Mouse (Mus musculus): Measurements from ENCODE around the gene Tub. TPM values are rescaled to one million over a fixed set of nuclear protein-coding genes. Genes with fewer than 3 reads are reported as not detected.

The Tub gene
- polyA plus RNA-seq, 1 experiment from 2014 or later = 6.8 TPM

DNA sequence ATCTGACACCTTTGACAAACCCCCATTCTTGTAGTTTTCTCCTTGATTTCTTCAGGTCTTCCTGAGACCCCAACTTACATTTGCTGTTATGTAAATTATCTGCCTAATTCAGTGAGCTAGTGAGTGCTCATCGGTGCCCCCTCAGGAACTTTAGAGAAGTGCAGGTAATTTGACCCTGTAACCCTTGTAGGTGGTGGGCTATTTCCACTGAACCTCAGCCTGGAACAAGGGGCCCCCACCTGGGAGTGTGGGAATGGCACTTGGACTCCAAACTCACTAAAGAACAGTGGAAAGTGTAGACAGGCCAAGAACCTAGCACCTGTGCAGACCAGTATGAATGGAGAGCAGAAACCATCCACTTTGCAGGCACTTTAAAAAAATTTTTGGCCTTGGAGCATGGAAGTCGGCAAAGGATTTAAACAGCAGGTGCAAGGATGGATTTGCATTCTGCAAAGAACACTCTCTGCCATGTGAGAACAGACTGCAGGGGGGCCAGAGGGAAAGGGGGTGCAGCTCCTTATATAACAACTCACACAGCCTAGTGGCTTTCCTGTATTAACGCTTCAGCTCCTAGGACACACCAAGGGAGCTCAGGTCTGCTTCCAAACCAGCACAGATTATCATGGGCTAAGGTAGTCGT, 50.3 kb downstream of the Tub start:
- Histone ChIP-seq H3K4me1 (ENCODE audit: control insufficient read depth, insufficient read depth, low read length) (no peaks in the 10 kb centered on the region), H3K9me3 (ENCODE audit: control insufficient read depth, low read length) (no peaks in the 10 kb centered on the region), H3K27me3 (replicated peaks; ENCODE audit: control insufficient read depth, insufficient read depth, low read length) (no peaks in the 10 kb centered on the region), H3K4me2 (ENCODE audit: low read depth, low read length) (no peak overlapping the region), H3K27ac (replicated peaks; ENCODE audit: low read depth, low read length) (no peak overlapping the region), H3K9ac (ENCODE audit: low read depth, low read length) (no peak overlapping the region), H3K4me3 (ENCODE audit: low read depth, low read length) (no peak overlapping the region), H3K36me3 (ENCODE audit: control insufficient read depth, insufficient read depth, low read length) (no peaks in the 10 kb centered on the region)
- WGBS = 37% methylated on average over 4 of the region's 4 CpGs
- no peak for ATAC-seq (ENCODE audit: low read depth)
- no peak for DNase-seq (ENCODE audit: low spot score)

DNA sequence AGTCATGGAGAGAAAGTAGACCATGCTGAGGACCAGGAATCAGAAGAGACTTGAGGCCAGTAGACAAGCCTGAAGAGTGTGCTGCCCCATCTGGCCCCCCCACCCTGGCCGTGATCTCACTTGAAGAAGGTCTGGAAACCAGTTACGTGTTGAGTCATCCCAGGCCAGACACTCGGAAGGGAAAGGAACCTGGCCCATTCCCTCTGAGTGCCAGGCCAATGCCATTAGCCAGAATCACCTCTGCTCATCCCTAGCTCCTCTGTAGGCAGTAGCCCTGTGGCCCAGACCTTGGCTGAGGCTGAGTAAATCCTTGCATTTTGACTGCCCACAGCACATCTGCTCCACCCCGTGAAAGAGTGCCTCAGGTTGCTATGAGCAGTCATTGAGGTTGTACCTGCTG, 51.8 kb downstream of the Tub start:
- ATAC-seq (ENCODE audit: low read depth) (no peak), DNase-seq (ENCODE audit: low spot score) (no peak)
- Histone ChIP-seq H3K27me3 (replicated peaks; ENCODE audit: control insufficient read depth, insufficient read depth, low read length) (no peaks in the 10 kb centered on the region), H3K4me3 (ENCODE audit: low read depth, low read length) (no peak overlapping the region), H3K9me3 (ENCODE audit: control insufficient read depth, low read length) (no peaks in the 10 kb centered on the region), H3K36me3 (ENCODE audit: control insufficient read depth, insufficient read depth, low read length) (no peaks in the 10 kb centered on the region), H3K9ac (ENCODE audit: low read depth, low read length) (no peak overlapping the region), H3K27ac (replicated peaks; ENCODE audit: low read depth, low read length) (no peak overlapping the region), H3K4me2 (ENCODE audit: low read depth, low read length) (no peak overlapping the region), H3K4me1 (ENCODE audit: control insufficient read depth, insufficient read depth, low read length) (no peaks in the 10 kb centered on the region)
- 80% methylated on average over 4 of the region's 4 CpGs for WGBS

DNA sequence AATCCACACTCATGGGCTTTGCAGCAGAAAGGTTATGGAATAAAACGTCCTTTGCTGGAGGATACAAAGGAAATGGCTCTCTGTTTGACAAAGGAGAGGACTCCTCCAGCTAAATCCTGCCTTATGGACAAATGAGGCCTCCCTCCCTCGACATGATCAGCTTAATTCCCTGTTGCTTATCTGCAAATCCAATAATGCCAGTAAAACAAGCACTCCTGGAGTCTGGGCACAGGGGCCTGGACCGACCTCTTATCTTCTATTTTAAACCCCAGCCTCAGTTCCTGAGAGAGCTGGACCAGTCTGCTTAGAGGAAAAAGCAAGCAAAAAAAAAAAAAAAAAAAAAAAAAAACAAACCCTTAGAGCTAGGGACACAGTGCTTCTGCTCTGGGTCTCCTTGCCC, 53.5 kb downstream of the Tub start:
- H3K27me3 ChIP-seq (replicated peaks; ENCODE audit: control insufficient read depth, insufficient read depth, low read length) = peaks cover under 1% of the 10 kb centered on the region; the same call in 1 of the 2 replicates
- DNase-seq (ENCODE audit: low spot score) = no peak
- H3K27ac ChIP-seq (replicated peaks; ENCODE audit: low read depth, low read length) = no peak overlapping the region
- no peaks in the 10 kb centered on the region for H3K4me1 ChIP-seq (ENCODE audit: control insufficient read depth, insufficient read depth, low read length)
- no peak overlapping the region for H3K9ac ChIP-seq (ENCODE audit: low read depth, low read length)
- ATAC-seq (ENCODE audit: low read depth) = no peak
- H3K4me2 ChIP-seq (ENCODE audit: low read depth, low read length) = no peak overlapping the region
- 29% methylated on average over 3 of the region's 3 CpGs for WGBS
- H3K36me3 ChIP-seq (ENCODE audit: control insufficient read depth, insufficient read depth, low read length) = no peaks in the 10 kb centered on the region
- no peaks in the 10 kb centered on the region for H3K9me3 ChIP-seq (ENCODE audit: control insufficient read depth, low read length)
- H3K4me3 ChIP-seq (ENCODE audit: low read depth, low read length) = no peak overlapping the region

DNA sequence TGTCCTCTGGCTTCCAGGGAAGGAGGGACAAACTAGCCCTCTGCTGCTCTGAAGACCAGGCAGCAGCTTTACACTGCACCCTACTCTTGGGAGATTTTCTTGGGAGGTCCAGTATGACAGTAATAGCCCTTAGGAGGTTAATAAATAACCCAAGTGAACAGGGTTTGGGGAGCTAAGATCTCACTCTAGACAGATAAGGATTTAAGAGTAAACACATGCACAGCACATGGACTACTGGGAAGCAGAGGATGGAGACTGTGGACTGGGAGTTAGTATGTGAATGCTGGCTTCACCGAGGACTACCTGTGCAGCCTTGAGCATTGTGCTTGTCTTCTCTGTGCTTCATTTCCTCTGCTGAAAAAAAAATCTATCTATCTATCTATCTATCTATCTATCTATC, 59.1 kb downstream of the Tub start:
- no peak overlapping the region for H3K4me2 ChIP-seq (ENCODE audit: low read depth, low read length)
- H3K4me3 ChIP-seq (ENCODE audit: low read depth, low read length) = no peak overlapping the region
- H3K36me3 ChIP-seq (ENCODE audit: control insufficient read depth, insufficient read depth, low read length) = no peaks in the 10 kb centered on the region
- no peaks in the 10 kb centered on the region for H3K4me1 ChIP-seq (ENCODE audit: control insufficient read depth, insufficient read depth, low read length)
- no peak overlapping the region for H3K27ac ChIP-seq (replicated peaks; ENCODE audit: low read depth, low read length)
- 69% methylated on average over 1 of the region's 1 CpGs for WGBS
- peaks cover 34% of the 10 kb centered on the region for H3K27me3 ChIP-seq (replicated peaks; ENCODE audit: control insufficient read depth, insufficient read depth, low read length)
- DNase-seq (ENCODE audit: low spot score) = no peak
- no peaks in the 10 kb centered on the region for H3K9me3 ChIP-seq (ENCODE audit: control insufficient read depth, low read length)
- no peak overlapping the region for H3K9ac ChIP-seq (ENCODE audit: low read depth, low read length)
- no peak for ATAC-seq (ENCODE audit: low read depth)

DNA sequence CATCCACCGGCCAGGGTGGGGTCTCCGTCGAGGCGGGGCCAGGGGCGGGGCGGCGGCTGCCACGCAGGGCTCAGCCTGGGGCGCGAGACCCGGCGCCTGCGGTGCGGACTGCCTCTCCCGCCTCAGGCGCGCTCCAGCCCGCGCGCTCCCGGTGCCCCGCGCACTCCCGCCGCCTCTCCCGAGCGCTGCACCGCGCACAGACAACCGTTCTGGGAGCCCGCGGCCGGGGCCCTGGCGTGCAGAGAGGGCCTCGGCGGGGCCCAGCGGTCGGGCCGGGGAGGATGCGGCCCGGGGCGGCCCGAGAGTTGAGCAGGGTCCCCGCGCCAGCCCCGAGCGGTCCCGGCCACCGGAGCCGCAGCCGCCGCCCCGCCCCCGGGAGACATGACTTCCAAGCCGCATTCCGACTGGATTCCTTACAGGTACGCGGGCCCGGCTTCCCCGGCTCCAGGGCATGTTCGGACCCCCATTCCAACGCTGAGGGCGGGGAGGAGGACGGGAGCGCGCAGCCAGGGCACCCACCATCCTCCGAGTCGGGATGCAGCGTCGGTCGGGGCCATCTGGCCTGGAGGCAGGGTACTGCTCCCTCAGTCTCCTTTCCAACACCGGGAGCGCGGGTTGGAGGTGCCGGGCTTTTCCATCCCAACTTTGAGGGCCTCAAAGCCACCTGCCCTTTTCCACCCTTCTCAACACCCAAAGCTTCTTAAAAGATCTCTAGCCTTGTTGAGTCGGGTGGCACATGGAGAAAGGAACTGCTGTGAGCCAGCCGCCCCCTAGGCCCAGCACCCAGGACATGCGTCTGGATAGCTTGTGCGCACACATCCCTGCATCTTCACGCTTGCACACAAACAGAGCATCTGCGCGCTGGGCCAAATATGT, 60.8 kb downstream of the Tub start:
- Histone ChIP-seq H3K27ac (replicated peaks; ENCODE audit: low read depth, low read length) (no peak overlapping the region), H3K27me3 (replicated peaks; ENCODE audit: control insufficient read depth, insufficient read depth, low read length) (peaks cover 34% of the 10 kb centered on the region), H3K4me1 (ENCODE audit: control insufficient read depth, insufficient read depth, low read length) (no peaks in the 10 kb centered on the region), H3K4me3 (ENCODE audit: low read depth, low read length) (peak overlapping the region; percentile 70), H3K36me3 (ENCODE audit: control insufficient read depth, insufficient read depth, low read length) (no peaks in the 10 kb centered on the region), H3K4me2 (ENCODE audit: low read depth, low read length) (peak overlapping the region; percentile 86), H3K9ac (ENCODE audit: low read depth, low read length) (peak overlapping the region; percentile 71), H3K9me3 (ENCODE audit: control insufficient read depth, low read length) (no peaks in the 10 kb centered on the region)
- ATAC-seq (ENCODE audit: low read depth) = peak; percentile 81
- DNase-seq (ENCODE audit: low spot score) = peak; percentile 26
- WGBS = 6% methylated on average over 24 of the region's 82 CpGs

DNA sequence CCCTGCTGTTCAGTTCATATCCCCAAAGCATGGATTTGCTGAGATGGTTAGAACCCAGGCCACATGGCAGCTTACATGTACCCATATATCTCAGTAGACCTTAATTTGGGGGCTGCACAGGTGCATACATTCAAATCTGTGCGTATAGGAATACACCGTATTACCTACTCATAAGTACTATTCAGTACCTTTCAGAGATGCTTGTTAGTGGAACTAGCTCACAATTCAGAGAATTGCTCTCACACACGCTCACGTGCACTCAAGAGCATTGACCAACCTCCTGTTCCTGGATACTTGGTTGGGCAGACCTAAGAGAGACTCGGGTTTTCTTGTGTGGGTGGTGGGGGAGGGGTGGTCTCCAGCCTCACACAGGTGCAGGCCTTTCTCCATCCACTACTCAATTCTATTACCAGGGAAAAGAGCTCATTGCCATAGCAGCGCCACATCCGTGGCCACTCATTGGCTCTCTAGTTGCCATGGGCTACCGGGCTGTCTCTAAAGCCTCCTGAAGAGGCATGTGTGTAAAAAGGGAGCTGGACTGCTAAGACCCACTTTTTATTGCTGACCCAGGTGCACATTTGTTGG, 61.5 kb downstream of the Tub start:
- peaks cover 34% of the 10 kb centered on the region for H3K27me3 ChIP-seq (replicated peaks; ENCODE audit: control insufficient read depth, insufficient read depth, low read length)
- no peak for DNase-seq (ENCODE audit: low spot score)
- peak overlapping the region; percentile 70 for H3K4me3 ChIP-seq (ENCODE audit: low read depth, low read length)

DNA sequence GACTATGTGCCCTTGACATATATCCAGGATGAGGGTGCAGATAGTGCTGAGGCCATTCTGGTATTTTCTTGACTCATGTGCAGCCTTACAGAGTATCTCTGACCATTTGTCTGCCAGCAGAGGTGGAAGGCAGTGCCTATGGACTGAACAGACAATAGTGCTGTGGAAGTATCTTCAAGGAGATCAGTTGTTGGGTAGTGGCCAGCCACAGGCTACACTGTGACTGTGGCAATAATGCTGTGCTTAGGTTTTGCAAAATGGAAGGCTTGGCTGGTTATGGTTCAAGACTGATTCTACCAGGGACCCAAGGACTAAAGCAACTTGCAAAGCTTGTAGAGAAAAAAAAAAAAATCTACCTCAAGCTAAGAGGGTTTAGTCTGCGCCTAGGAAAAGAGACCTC, 62.4 kb downstream of the Tub start:
- Histone ChIP-seq H3K4me2 (ENCODE audit: low read depth, low read length) (no peak overlapping the region), H3K4me1 (ENCODE audit: control insufficient read depth, insufficient read depth, low read length) (no peaks in the 10 kb centered on the region), H3K27ac (replicated peaks; ENCODE audit: low read depth, low read length) (no peak overlapping the region), H3K36me3 (ENCODE audit: control insufficient read depth, insufficient read depth, low read length) (no peaks in the 10 kb centered on the region), H3K27me3 (replicated peaks; ENCODE audit: control insufficient read depth, insufficient read depth, low read length) (peaks cover 34% of the 10 kb centered on the region), H3K9ac (ENCODE audit: low read depth, low read length) (no peak overlapping the region), H3K9me3 (ENCODE audit: control insufficient read depth, low read length) (no peaks in the 10 kb centered on the region), H3K4me3 (ENCODE audit: low read depth, low read length) (no peak overlapping the region)
- no peak for ATAC-seq (ENCODE audit: low read depth)
- WGBS = 75% methylated on average over 1 of the region's 1 CpGs
- DNase-seq (ENCODE audit: low spot score) = no peak

More for the DNA sequence above, 61.5 kb downstream of the Tub start:
- H3K4me1 ChIP-seq (ENCODE audit: control insufficient read depth, insufficient read depth, low read length) = no peaks in the 10 kb centered on the region
- WGBS = 48% methylated on average over 8 of the region's 8 CpGs
- H3K36me3 ChIP-seq (ENCODE audit: control insufficient read depth, insufficient read depth, low read length) = no peaks in the 10 kb centered on the region
- H3K4me2 ChIP-seq (ENCODE audit: low read depth, low read length) = peak overlapping the region; percentile 86
- H3K9ac ChIP-seq (ENCODE audit: low read depth, low read length) = 0 out of 2 replicates have a peak overlapping the region, but pooled peaks have one; percentile 71
- no peaks in the 10 kb centered on the region for H3K9me3 ChIP-seq (ENCODE audit: control insufficient read depth, low read length)
- H3K27ac ChIP-seq (replicated peaks; ENCODE audit: low read depth, low read length) = no peak overlapping the region
- ATAC-seq (ENCODE audit: low read depth) = no peak; the same call in 1 of the 2 replicates

DNA sequence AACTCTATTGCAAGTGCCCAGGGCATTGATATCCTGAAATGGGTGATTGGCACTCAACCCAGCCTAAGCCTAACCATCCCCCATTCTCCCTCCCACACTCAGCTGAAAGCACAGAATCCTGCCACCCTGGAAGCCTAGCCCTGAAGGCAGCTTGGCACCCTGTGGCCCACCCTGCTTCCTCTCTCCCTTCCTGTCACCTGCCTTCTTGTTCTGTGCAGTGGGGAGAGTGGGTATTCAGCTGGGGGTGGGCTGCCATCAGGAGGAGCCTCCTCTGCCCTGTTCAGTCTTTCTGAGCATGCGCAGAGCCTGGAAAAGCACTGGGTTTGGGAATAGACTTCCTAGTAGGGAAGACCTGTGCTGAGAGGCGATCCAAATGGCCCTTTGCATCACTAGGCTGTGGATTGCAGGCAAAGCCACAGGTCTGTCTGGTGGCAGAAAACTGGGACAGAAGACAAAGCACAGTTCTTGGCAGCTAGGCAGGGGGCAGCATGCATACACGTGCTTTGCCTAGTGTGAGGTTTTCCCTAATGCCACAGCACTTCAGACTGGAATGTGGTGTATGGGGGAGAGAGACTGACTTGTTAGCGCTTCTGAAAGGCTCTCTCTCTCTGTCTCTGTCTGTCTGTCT, 63.0 kb downstream of the Tub start:
- Histone ChIP-seq H3K36me3 (ENCODE audit: control insufficient read depth, insufficient read depth, low read length) (no peaks in the 10 kb centered on the region), H3K9me3 (ENCODE audit: control insufficient read depth, low read length) (no peaks in the 10 kb centered on the region), H3K4me3 (ENCODE audit: low read depth, low read length) (no peak overlapping the region), H3K4me2 (ENCODE audit: low read depth, low read length) (no peak overlapping the region), H3K27ac (replicated peaks; ENCODE audit: low read depth, low read length) (no peak overlapping the region), H3K9ac (ENCODE audit: low read depth, low read length) (no peak overlapping the region), H3K4me1 (ENCODE audit: control insufficient read depth, insufficient read depth, low read length) (no peaks in the 10 kb centered on the region), H3K27me3 (replicated peaks; ENCODE audit: control insufficient read depth, insufficient read depth, low read length) (peaks cover 34% of the 10 kb centered on the region)
- DNase-seq (ENCODE audit: low spot score) = peak; percentile 28
- ATAC-seq (ENCODE audit: low read depth) = no peak
- WGBS = 25% methylated on average over 4 of the region's 4 CpGs

Measured in embryonic facial prominence, embryonic 14.5 days (tissue).